Mouse (Mus musculus) hindbrain, embryonic 15.5 days (tissue): ENCODE results near the gene Arhgef28. TPM values are rescaled to one million over a fixed set of nuclear protein-coding genes. Genes with fewer than 3 reads are reported as not detected.

Experiments used
- ATAC-seq: fragments of 200-750 bp; cut with Nextera tagmentation; 2 replicates; pipeline ENCODE4 v1.8.0; 2017; ENCODE audit warnings: low read depth, moderate number of reproducible peaks, moderate TSS enrichment; ENCODE audit not compliant: low FRiP score
- H3K27ac ChIP-seq: fragments of 300-500 bp; sonication (generic); replicated peaks from 2 replicates; pipeline ENCODE4 v1.5.1; 2015; ENCODE audit warnings: mild to moderate bottlenecking, inconsistent platforms
- H3K27me3 ChIP-seq: fragments of 300-500 bp; sonication (generic); 2 replicates; pipeline ENCODE4 v1.6.1; 2015; ENCODE audit warnings: control low read depth, inconsistent platforms
- H3K36me3 ChIP-seq: fragments of 300-500 bp; sonication (generic); 2 replicates; pipeline ENCODE4 v1.6.1; 2015; ENCODE audit warnings: control low read depth, inconsistent platforms
- H3K4me1 ChIP-seq: fragments of 300-500 bp; sonication (generic); replicated peaks from 2 replicates; pipeline ENCODE4 v1.6.1; 2015; ENCODE audit warnings: control low read depth, inconsistent platforms
- H3K4me2 ChIP-seq: fragments of 300-500 bp; sonication (generic); 2 replicates; pipeline ENCODE4 v1.6.1; 2015; ENCODE audit warnings: moderate library complexity, mild to moderate bottlenecking, inconsistent platforms
- H3K4me3 ChIP-seq: fragments of 300-500 bp; sonication (generic); 2 replicates; pipeline ENCODE4 v1.5.1; 2015; ENCODE audit warnings: mild to moderate bottlenecking, inconsistent platforms
- H3K9ac ChIP-seq: fragments of 300-500 bp; sonication (generic); 2 replicates; pipeline ENCODE4 v1.6.1; 2015; ENCODE audit warnings: inconsistent platforms
- H3K9me3 ChIP-seq: fragments of 300-500 bp; sonication (generic); 2 replicates; pipeline ENCODE4 v1.6.1; 2016; ENCODE audit warnings: control low read depth, inconsistent platforms
- WGBS: fragments of 180-500 bp; shearing (Covaris S2); methylation state at CpG from one replicate; pipeline ENCODE4 v1.1.7; 2015; 5-methylcytosine and 5-hydroxymethylcytosine counted together
- polyA plus RNA-seq: library from polyadenylated mRNA; unstranded; fragments of >200 nt; fragmentation: Nextera tagmentation; extraction: Ambion mirVana; gene quantifications from 2 replicates; pipeline ENCODE4 v1.2.1, GENCODE M21; 2015

The Arhgef28 gene
- polyA plus RNA-seq, 1 experiment from 2014 or later: 29.3 TPM

DNA sequence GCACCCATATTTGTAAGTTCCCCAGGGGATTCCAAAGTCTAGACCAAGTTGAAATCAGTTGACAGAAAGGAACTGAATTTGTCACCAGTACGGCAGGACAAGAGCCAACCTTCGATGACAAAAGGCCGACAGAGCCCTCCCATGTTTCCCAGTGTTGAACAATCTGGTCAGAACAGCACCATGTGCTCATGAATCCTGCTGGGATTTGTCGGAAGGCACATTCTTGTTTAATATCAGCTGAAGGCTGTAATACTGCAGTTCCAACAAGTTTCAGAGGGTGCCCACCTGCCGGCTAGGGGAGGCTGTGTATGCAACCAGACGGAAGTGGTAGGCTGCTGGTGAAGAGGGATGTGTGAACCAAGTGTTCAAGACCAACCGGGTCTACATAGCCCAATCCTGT, 3.9 kb upstream of the Arhgef28 start:
- Histone ChIP-seq H3K27ac (no peak overlapping the region), H3K9me3 (no peaks in the 10 kb centered on the region), H3K4me3 (no peak overlapping the region), H3K4me2 (no peak overlapping the region), H3K4me1 (peaks cover 7% of the 10 kb centered on the region), H3K36me3 (no peaks in the 10 kb centered on the region), H3K27me3 (no peaks in the 10 kb centered on the region), H3K9ac (no peak overlapping the region)
- 88% methylated on average over 7 of the region's 7 CpGs for WGBS
- ATAC-seq: no peak

DNA sequence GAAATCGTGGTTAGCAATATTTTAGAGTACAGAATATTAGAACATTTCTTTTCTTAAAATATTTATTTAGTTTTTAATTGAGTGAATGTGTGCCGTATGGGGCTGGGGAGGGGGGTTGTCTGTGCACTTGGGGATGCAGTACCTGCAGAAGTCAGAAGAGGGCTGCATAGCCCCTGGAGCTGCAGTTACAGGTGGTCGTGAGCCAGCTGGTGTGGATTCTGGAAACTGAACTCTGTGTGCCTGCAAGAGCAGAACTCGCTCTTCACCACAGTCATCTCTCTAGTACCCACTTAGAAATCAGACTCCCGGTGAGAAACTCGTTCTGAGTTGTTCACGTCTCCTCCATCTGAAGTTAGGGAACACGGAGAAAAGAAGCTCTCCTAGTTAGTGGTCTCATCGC, 2.6 kb upstream of the Arhgef28 start:
- no peaks in the 10 kb centered on the region for H3K27me3 ChIP-seq
- no peak overlapping the region for H3K9ac ChIP-seq
- H3K4me2 ChIP-seq: no peak overlapping the region
- H3K9me3 ChIP-seq: no peaks in the 10 kb centered on the region
- H3K4me3 ChIP-seq: no peak overlapping the region
- H3K36me3 ChIP-seq: no peaks in the 10 kb centered on the region
- WGBS: 39% methylated on average over 9 of the region's 9 CpGs
- peaks cover 10% of the 10 kb centered on the region for H3K4me1 ChIP-seq
- H3K27ac ChIP-seq: no peak overlapping the region
- no peak for ATAC-seq

DNA sequence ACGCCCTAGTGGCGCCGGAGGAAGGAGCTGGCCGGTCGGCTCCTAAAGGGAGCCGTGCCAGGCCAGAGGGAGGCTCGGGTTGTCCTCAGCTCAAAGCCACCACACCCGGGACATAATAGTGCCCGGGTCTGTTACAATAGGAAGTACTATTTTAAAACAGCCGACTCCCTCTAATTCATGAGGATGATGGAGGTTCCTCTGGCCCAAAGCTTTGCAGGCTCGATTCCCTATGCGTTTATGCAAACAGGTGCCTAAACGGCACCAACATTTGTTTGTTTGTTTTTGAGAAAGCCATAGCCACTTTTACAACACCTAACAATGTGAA, 269 bp upstream of the Arhgef28 start:
- Histone ChIP-seq H3K27ac (peak overlapping the region; percentile 76), H3K4me2 (peak overlapping the region; percentile 99), H3K36me3 (no peaks in the 10 kb centered on the region), H3K9ac (peak overlapping the region; percentile 74), H3K4me3 (peak overlapping the region; percentile 54), H3K27me3 (no peaks in the 10 kb centered on the region), H3K4me1 (peaks cover 10% of the 10 kb centered on the region), H3K9me3 (no peaks in the 10 kb centered on the region)
- WGBS: 2% methylated on average over 13 of the region's 13 CpGs
- no peak for ATAC-seq

DNA sequence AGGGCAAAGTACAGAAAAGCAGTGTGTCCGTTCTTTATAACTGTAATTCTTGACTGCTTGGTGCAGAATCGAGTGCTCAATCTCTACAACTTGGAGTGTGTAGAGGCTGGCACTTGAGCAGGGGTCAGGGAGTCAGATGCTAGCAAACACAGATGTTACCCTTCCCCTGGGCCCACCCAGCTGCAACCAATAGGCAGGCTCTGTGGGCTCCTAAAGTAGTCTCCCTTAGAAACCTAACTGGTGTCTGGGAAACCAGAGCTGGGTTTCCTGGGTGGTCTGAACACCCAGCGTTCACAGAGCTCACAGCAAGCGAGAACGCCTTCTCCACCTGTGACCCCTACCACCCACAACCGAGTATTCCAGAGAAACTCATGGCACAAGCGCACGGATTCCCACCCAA, 1.1 kb downstream of the Arhgef28 start:
- WGBS: 32% methylated on average over 8 of the region's 8 CpGs
- Histone ChIP-seq H3K4me1 (peaks cover 10% of the 10 kb centered on the region), H3K27ac (no peak overlapping the region), H3K4me2 (peak overlapping the region; percentile 99), H3K36me3 (no peaks in the 10 kb centered on the region), H3K4me3 (peak overlapping the region; percentile 54), H3K27me3 (no peaks in the 10 kb centered on the region), H3K9ac (no peak overlapping the region), H3K9me3 (no peaks in the 10 kb centered on the region)
- ATAC-seq: peak; percentile 27; the same call in 1 of the 2 replicates

DNA sequence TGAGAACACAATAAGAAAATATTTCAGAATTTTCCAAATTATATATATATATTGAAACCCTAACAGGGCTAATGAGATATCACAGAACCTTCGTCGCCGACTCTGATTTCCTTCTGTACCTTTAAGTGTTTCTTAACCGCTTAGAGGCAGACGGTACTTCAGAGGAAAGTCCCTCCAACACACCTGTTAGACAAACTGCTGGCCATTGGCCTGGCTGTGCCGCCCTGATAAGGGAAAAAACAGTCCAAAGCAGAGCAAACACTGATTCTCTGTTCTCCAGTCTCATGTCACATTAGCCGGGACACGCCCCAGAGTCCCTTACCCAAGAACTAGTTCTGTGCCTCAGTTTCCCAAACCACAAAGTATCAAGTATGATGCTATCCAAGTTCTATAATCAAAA, 1.9 kb downstream of the Arhgef28 start:
- 96% methylated on average over 8 of the region's 8 CpGs for WGBS
- Histone ChIP-seq H3K27me3 (no peaks in the 10 kb centered on the region), H3K9me3 (no peaks in the 10 kb centered on the region), H3K9ac (no peak overlapping the region), H3K36me3 (no peaks in the 10 kb centered on the region), H3K4me1 (peaks cover 10% of the 10 kb centered on the region), H3K4me2 (no peak overlapping the region), H3K27ac (no peak overlapping the region), H3K4me3 (no peak overlapping the region)
- no peak for ATAC-seq

DNA sequence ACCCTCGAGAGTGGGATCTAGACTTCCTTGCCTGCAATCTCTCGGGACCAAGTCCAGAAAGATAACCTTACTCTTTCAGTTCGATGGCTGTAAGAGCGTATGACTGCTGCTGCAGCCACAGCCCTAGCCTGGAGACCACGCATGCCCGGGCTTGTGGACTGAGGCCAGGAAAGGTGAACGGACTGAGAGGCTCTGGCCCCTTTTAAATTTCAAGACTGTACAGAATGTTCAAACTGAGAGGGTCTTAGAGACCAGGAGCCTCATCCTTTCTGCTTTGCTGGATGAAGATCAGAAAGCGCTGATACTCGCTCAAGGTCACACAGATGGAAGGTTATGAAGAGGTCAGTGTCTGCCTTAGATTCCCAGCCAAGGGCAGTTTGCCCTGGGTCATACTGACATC, 4.8 kb downstream of the Arhgef28 start:
- Histone ChIP-seq H3K4me2 (no peak overlapping the region), H3K36me3 (no peaks in the 10 kb centered on the region), H3K27me3 (no peaks in the 10 kb centered on the region), H3K4me3 (no peak overlapping the region), H3K27ac (no peak overlapping the region), H3K9ac (no peak overlapping the region), H3K9me3 (no peaks in the 10 kb centered on the region), H3K4me1 (peaks cover 10% of the 10 kb centered on the region)
- no peak for ATAC-seq
- 58% methylated on average over 9 of the region's 9 CpGs for WGBS

DNA sequence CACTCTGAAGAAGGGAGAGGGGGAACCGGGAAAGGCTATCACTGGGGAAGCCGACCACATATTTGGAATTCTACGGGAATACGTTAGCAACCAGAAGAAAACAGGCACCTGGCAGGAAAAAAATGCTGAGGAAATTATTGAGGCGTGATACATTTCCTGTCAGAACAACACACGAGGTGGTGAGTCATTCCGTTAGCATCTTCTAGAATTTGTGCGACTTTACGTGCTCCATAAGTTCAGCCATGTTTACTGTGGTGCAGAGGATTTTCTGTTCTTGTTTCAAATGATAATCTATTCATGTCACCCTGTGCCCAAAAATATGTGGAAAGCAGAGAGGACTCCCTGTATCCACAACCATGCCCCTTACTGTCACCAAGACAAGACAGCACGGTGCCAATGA, 13.6 kb downstream of the Arhgef28 start:
- Histone ChIP-seq H3K9me3 (no peaks in the 10 kb centered on the region), H3K27ac (no peak overlapping the region), H3K36me3 (no peaks in the 10 kb centered on the region), H3K4me2 (no peak overlapping the region), H3K9ac (no peak overlapping the region), H3K27me3 (no peaks in the 10 kb centered on the region), H3K4me1 (no peaks in the 10 kb centered on the region), H3K4me3 (no peak overlapping the region)
- WGBS: 77% methylated on average over 10 of the region's 10 CpGs
- no peak for ATAC-seq

DNA sequence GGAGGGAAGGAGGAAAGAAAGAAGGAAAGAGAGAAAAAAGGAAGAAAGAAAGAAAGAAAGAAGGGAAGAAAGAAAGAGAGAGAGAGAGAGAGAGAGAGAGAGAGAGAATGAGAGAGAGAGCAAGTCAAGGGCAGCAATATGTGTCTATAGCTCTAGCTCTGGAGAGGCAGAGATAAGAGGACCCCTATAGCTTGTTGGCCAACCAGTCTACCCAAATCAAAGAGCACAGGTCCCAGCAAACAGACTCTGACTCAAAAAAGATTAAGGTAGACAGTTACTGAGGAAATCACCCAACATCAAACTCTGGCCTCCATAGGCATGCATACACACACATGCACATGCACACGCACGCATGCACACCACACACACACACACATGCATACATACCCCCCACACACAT, 17.7 kb downstream of the Arhgef28 start:
- Histone ChIP-seq H3K27ac (no peak overlapping the region), H3K4me3 (no peak overlapping the region), H3K4me2 (no peak overlapping the region), H3K9me3 (no peaks in the 10 kb centered on the region), H3K27me3 (no peaks in the 10 kb centered on the region), H3K4me1 (no peaks in the 10 kb centered on the region), H3K9ac (no peak overlapping the region), H3K36me3 (no peaks in the 10 kb centered on the region)
- 94% methylated on average over 2 of the region's 2 CpGs for WGBS
- no peak for ATAC-seq

DNA sequence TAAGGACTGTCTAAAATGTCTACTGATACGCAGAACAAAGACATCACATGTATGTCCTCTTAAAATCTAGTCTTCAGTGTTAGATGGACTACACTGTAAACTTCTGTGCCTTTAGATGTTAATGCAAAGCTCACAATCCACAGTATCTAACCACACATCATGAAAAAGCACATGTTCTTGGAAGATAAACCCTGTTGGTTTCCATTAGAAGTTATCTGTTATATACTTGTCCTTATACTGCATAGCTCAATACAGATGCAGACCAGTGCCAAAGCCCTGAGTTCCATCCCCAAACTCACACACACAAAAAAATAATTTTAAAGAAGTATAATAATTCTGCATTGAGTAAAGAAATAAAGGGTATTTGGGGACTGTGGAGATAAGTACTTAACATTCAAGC, 18.3 kb downstream of the Arhgef28 start:
- no peaks in the 10 kb centered on the region for H3K36me3 ChIP-seq
- no peaks in the 10 kb centered on the region for H3K27me3 ChIP-seq
- ATAC-seq: no peak
- H3K9ac ChIP-seq: no peak overlapping the region
- no peak overlapping the region for H3K4me2 ChIP-seq
- H3K27ac ChIP-seq: no peak overlapping the region
- H3K9me3 ChIP-seq: no peaks in the 10 kb centered on the region
- 89% methylated on average over 1 of the region's 1 CpGs for WGBS
- H3K4me1 ChIP-seq: no peaks in the 10 kb centered on the region
- no peak overlapping the region for H3K4me3 ChIP-seq

DNA sequence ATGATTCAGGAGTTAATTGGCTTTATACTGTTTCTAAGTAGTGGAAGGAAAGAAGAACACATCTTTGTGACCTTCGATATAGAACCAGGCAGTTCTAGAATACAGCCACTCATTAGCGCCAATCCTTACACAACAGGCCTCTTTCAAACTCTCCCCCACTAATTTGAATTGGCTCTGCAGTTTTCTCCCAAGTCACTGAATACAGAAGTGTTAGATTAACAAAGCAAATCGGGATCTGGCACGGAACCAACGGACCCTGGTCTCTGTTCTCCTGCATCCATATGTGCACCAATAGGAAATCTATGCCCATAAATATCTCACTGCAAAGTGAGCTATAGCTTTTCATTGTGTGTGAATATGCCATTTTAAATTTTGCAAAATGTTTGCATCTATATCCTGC, 20.1 kb downstream of the Arhgef28 start:
- Histone ChIP-seq H3K27ac (no peak overlapping the region), H3K4me1 (no peaks in the 10 kb centered on the region), H3K9ac (no peak overlapping the region), H3K27me3 (no peaks in the 10 kb centered on the region), H3K4me2 (no peak overlapping the region), H3K4me3 (no peak overlapping the region), H3K9me3 (no peaks in the 10 kb centered on the region), H3K36me3 (no peaks in the 10 kb centered on the region)
- WGBS: 44% methylated on average over 5 of the region's 5 CpGs
- ATAC-seq: no peak

DNA sequence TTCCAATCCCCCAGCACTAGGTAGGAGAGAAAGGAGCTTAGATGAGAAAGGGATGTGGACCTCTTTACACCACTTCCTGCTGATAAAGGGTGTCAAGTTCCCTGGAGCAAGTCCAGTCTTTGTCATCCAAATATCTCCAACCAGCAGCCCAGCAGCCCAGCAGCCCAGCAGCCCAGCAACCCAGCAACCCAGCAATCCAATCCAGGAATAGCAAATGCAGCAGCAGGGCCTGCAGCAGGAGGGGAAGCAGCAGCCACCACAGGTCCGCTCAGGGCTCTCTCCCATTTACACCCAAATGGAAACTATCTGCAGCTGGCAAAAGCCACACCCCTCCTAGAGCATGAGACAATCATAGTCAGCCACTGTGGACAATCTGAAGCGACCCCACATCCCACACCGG, 21.6 kb downstream of the Arhgef28 start:
- Histone ChIP-seq H3K4me2 (no peak overlapping the region), H3K4me3 (no peak overlapping the region), H3K9me3 (no peaks in the 10 kb centered on the region), H3K9ac (no peak overlapping the region), H3K4me1 (no peaks in the 10 kb centered on the region), H3K36me3 (no peaks in the 10 kb centered on the region), H3K27ac (no peak overlapping the region), H3K27me3 (no peaks in the 10 kb centered on the region)
- no peak for ATAC-seq
- 42% methylated on average over 3 of the region's 3 CpGs for WGBS

DNA sequence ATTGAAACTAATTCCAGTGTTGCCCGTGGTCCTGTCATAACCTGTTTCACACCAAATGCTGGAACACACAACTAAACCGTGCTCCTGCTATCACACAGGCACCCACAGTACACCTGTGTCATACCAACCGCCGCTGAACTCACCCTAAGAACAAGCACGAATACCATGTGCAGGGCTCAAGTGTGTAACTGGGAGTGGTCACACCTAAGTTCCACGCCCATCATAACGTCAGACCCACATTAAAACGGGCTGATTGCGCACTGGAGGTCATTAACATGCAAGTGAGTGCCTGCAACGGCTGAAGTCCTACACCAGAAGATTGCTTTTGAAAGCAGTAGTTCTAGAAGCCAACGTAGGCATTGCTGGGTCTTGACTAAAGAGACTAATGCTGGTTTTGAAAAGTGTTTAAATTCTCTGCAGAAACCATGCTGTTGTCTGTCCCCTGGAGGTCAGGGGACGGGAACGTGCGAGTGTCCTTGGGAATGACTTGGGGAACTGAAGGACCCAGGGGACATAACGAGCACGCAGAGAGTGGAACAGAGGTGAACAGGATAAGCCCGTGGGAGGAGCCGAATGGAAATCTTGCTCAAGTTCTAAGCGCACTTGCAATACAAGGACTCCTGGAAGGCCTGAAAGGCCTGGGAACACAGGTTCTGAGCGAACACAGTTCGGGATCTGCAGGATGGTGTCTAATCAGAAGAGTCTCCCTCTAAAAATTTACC, 22.9 kb downstream of the Arhgef28 start:
- no peak overlapping the region for H3K4me3 ChIP-seq
- no peaks in the 10 kb centered on the region for H3K9me3 ChIP-seq
- H3K27ac ChIP-seq: no peak overlapping the region
- no peak overlapping the region for H3K4me2 ChIP-seq
- no peaks in the 10 kb centered on the region for H3K4me1 ChIP-seq
- ATAC-seq: no peak
- H3K9ac ChIP-seq: no peak overlapping the region
- no peaks in the 10 kb centered on the region for H3K36me3 ChIP-seq
- WGBS: 83% methylated on average over 21 of the region's 21 CpGs
- H3K27me3 ChIP-seq: no peaks in the 10 kb centered on the region

DNA sequence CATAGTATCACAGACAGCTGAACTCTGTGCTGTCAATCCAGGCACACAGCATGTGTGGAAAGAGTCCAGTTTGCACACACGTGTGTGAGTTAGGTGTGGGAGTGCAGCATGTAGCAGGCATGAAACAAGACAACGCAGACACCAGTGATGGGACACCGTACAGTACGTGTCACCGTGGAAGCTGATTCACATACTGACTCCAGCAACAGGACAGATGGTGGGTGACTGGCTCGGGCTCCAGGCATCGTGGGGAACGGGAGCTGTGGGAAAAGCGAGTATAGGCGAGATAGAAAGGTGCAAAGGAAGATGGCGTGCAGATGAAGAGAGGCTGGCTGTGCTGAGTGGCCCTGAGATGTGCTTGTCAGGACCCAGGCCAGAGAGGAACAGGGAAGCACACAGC, 23.9 kb downstream of the Arhgef28 start:
- Histone ChIP-seq H3K36me3 (no peaks in the 10 kb centered on the region), H3K9ac (no peak overlapping the region), H3K27ac (no peak overlapping the region), H3K4me1 (no peaks in the 10 kb centered on the region), H3K4me3 (no peak overlapping the region), H3K4me2 (no peak overlapping the region), H3K27me3 (no peaks in the 10 kb centered on the region), H3K9me3 (no peaks in the 10 kb centered on the region)
- ATAC-seq: no peak
- 86% methylated on average over 11 of the region's 11 CpGs for WGBS
